ENCODE assay signal across 8 mouse cellular contexts in genomic region chr11:121237345-121238128, GRCm38 (mm10). TPM values are rescaled to one million over a fixed set of nuclear protein-coding genes. Genes with fewer than 3 reads are reported as not detected.
DNase-seq lines count a peak whose midpoint lies in the region; ATAC-seq and TF ChIP-seq lines count a peak whose summit lies in the region.

No protein-coding gene starts in this region.

- intact Hi-C loops in heart, postnatal 14 days (cut with DNase I), result loop anchor here (2.0 to 5.0 kb wide), 2 partner anchors 33 to 50 kb away; partner anchors contain the start of genes Hexdc and Ogfod3

- no peaks in the 10 kb centered on the region for H3K27me3 ChIP-seq in heart, embryonic 14.5 days (ENCODE audit: control insufficient read depth, insufficient read depth, low read length)
- H3K27me3 ChIP-seq in intestine, embryonic 14.5 days (replicated peaks; ENCODE audit: control insufficient read depth, insufficient read depth, low read length), result no peaks in the 10 kb centered on the region
- H3K27me3 ChIP-seq in lung, postnatal 0 days (replicated peaks; ENCODE audit: insufficient read depth, low read length), result no peaks in the 10 kb centered on the region
- H3K27me3 ChIP-seq in stomach, embryonic 16.5 days (ENCODE audit: control insufficient read depth, insufficient read depth, low read length), result no peaks in the 10 kb centered on the region

- H3K4me2 ChIP-seq in heart, embryonic 14.5 days (ENCODE audit: low read length), result peak overlapping the region; percentile 70
- H3K4me2 ChIP-seq in intestine, embryonic 14.5 days (ENCODE audit: low read length), result peak overlapping the region; percentile 62
- H3K4me2 ChIP-seq in lung, postnatal 0 days (replicated peaks; ENCODE audit: low read depth, low read length), result peak overlapping the region; percentile 80
- peak overlapping the region; percentile 65 for H3K4me2 ChIP-seq in stomach, embryonic 16.5 days (ENCODE audit: low read depth, low read length)

- no peaks in the 10 kb centered on the region for H3K9me3 ChIP-seq in heart, embryonic 14.5 days (ENCODE audit: control insufficient read depth, low read length)
- no peaks in the 10 kb centered on the region for H3K9me3 ChIP-seq in intestine, embryonic 14.5 days (ENCODE audit: control insufficient read depth, low read length)
- no peaks in the 10 kb centered on the region for H3K9me3 ChIP-seq in lung, postnatal 0 days (ENCODE audit: low read length)
- H3K9me3 ChIP-seq in stomach, embryonic 16.5 days (replicated peaks; ENCODE audit: control insufficient read depth, low read length), result no peaks in the 10 kb centered on the region

- ATAC-seq in heart, embryonic 14.5 days (ENCODE audit: insufficient number of reproducible peaks, insufficient read depth, low FRiP score, low read depth), result no peak; the same call in 1 of the 2 replicates
- peak; percentile 65 for ATAC-seq in intestine, embryonic 14.5 days (replicated peaks; ENCODE audit: low FRiP score, low TSS enrichment, low read depth)
- ATAC-seq in lung, postnatal 0 days, result peak; percentile 16; the same call in 1 of the 2 replicates
- peak; percentile 25 for ATAC-seq in stomach, embryonic 16.5 days (ENCODE audit: insufficient read depth, low FRiP score)

- H3K36me3 ChIP-seq in heart, embryonic 14.5 days (ENCODE audit: control insufficient read depth, insufficient read depth, low read length), result peaks cover 39% of the 10 kb centered on the region
- peaks cover 28% of the 10 kb centered on the region for H3K36me3 ChIP-seq in intestine, embryonic 14.5 days (ENCODE audit: control insufficient read depth, insufficient read depth, low read length)
- H3K36me3 ChIP-seq in lung, postnatal 0 days (ENCODE audit: insufficient read depth, low read length), result peaks cover 4% of the 10 kb centered on the region; the same call in 1 of the 2 replicates
- peaks cover 6% of the 10 kb centered on the region; the same call in 1 of the 2 replicates for H3K36me3 ChIP-seq in stomach, embryonic 16.5 days (ENCODE audit: control insufficient read depth, insufficient read depth, low read length)

- H3K27ac ChIP-seq in heart, embryonic 14.5 days (replicated peaks in 1 of 2; ENCODE audit: control insufficient read depth in 1 of 2, insufficient read depth in 1 of 2, low read depth in 2 of 2, low read length in 2 of 2), result peak overlapping the region; percentile 96 to 97
- H3K27ac ChIP-seq in intestine, embryonic 14.5 days (ENCODE audit: low read depth), result peak overlapping the region; percentile 99
- peak overlapping the region; percentile 99 for H3K27ac ChIP-seq in lung, postnatal 0 days (ENCODE audit: low read length)
- peak overlapping the region; percentile 95 for H3K27ac ChIP-seq in stomach, embryonic 16.5 days (ENCODE audit: low read length)

- peak overlapping the region; percentile 84 for H3K9ac ChIP-seq in heart, embryonic 14.5 days (ENCODE audit: low read length)
- peak overlapping the region; percentile 72 for H3K9ac ChIP-seq in intestine, embryonic 14.5 days (ENCODE audit: low read length)
- H3K9ac ChIP-seq in lung, postnatal 0 days (replicated peaks; ENCODE audit: low read depth), result peak overlapping the region; percentile 73
- H3K9ac ChIP-seq in stomach, embryonic 16.5 days (ENCODE audit: low read length), result peak overlapping the region; percentile 88

- TF ChIP-seq CTCF in lung, postnatal 0 days (IDR thresholded peaks at IDR 0.05), result peak; percentile 65

- TF ChIP-seq EP300 in lung, postnatal 0 days (IDR thresholded peaks at IDR 0.05), result no peak

- peaks cover 8 to 31% of the 10 kb centered on the region in 2 experiments for H3K4me1 ChIP-seq in heart, embryonic 14.5 days (ENCODE audit: control insufficient read depth in 2 of 2, insufficient read depth in 2 of 2, low read length in 2 of 2)
- peaks cover 15% of the 10 kb centered on the region for H3K4me1 ChIP-seq in intestine, embryonic 14.5 days (replicated peaks; ENCODE audit: control insufficient read depth, insufficient read depth, low read length)
- H3K4me1 ChIP-seq in lung, postnatal 0 days (ENCODE audit: insufficient read depth, low read depth, low read length), result peaks cover 5% of the 10 kb centered on the region; the same call in 1 of the 2 replicates
- H3K4me1 ChIP-seq in stomach, embryonic 16.5 days (ENCODE audit: control insufficient read depth, insufficient read depth, low read length), result peaks cover 23% of the 10 kb centered on the region

- no peak for DNase-seq in heart, postnatal 14 days
- DNase-seq in CD8-positive naive resting alpha-beta T cell, adult 2 months (ENCODE audit: low read depth in 2 of 2, low spot score in 2 of 2), result peak; percentile 21 to 43
- DNase-seq in embryo, embryonic 11 days, result peak; percentile 70
- no peak for DNase-seq in intestine, embryonic 14.5 days (ENCODE audit: low spot score)
- DNase-seq in lung, postnatal 0 days (ENCODE audit: low spot score), result peak; percentile 75
- no peak for DNase-seq in gastrocnemius, adult 8-10 months (ENCODE audit: low spot score in 2 of 2)

- peak overlapping the region; percentile 82 to 95 for H3K4me3 ChIP-seq in heart, embryonic 14.5 days (ENCODE audit: control insufficient read depth in 1 of 2, insufficient read depth in 1 of 2, low read depth in 1 of 2, low read length in 2 of 2)
- H3K4me3 ChIP-seq in intestine, embryonic 14.5 days (ENCODE audit: low read depth, low read length), result peak overlapping the region; percentile 73
- peak overlapping the region; percentile 77 for H3K4me3 ChIP-seq in lung, postnatal 0 days (ENCODE audit: low read depth, low read length)
- peak overlapping the region; percentile 90 for H3K4me3 ChIP-seq in stomach, embryonic 16.5 days (replicated peaks; ENCODE audit: low read length)

- 4% methylated on average over 28 of the region's 28 CpGs for WGBS in heart, embryonic 14.5 days
- 4% methylated on average over 28 of the region's 28 CpGs for WGBS in intestine, embryonic 14.5 days
- WGBS in lung, postnatal 0 days, result 2% methylated on average over 28 of the region's 28 CpGs
- 3% methylated on average over 28 of the region's 28 CpGs for WGBS in stomach, embryonic 16.5 days

RNA-seq across cellular contexts. Expression of gene Narf, which starts 0.5 kb away (rescaled TPM):
- 57.8 and 58.0 TPM in 2 replicates for polyA plus RNA-seq in heart, embryonic 14.5 days (2014; fragmentation: Nextera tagmentation; extraction: Ambion mirVana)
- total RNA-seq in heart, postnatal 14 days (2021), result 100 to 1,000 TPM; 102 to 103 TPM
- 41.1 and 45.2 TPM in 2 replicates for polyA plus RNA-seq in intestine, embryonic 14.5 days (2014; fragmentation: Nextera tagmentation; extraction: Ambion mirVana)
- 15.8 and 18.7 TPM in 2 replicates for polyA plus RNA-seq in lung, postnatal 0 days (2015; fragmentation: Nextera tagmentation; extraction: Ambion mirVana)
- 52.8 and 65.6 TPM in 2 replicates for polyA plus RNA-seq in stomach, embryonic 16.5 days (2015; fragmentation: Nextera tagmentation; extraction: Ambion mirVana)
- 100 to 1,000 TPM in 3 of 4 experiments, 10 to 100 TPM in 1; 92.0 to 138 (median 119) TPM for total RNA-seq in gastrocnemius, adult 8-10 months (2022)

RNA-seq across cellular contexts. Expression of gene Cybc1, which starts 8.4 kb away (rescaled TPM):
- polyA plus RNA-seq in heart, embryonic 14.5 days (2014; fragmentation: Nextera tagmentation; extraction: Ambion mirVana), result 22.7 and 23.1 TPM in 2 replicates
- 10 to 100 TPM; 10.1 to 12.1 TPM for total RNA-seq in heart, postnatal 14 days (2021)
- 38.1 and 38.2 TPM in 2 replicates for polyA plus RNA-seq in intestine, embryonic 14.5 days (2014; fragmentation: Nextera tagmentation; extraction: Ambion mirVana)
- 28.9 and 29.3 TPM in 2 replicates for polyA plus RNA-seq in lung, postnatal 0 days (2015; fragmentation: Nextera tagmentation; extraction: Ambion mirVana)
- 37.9 and 44.2 TPM in 2 replicates for polyA plus RNA-seq in stomach, embryonic 16.5 days (2015; fragmentation: Nextera tagmentation; extraction: Ambion mirVana)
- 1 to 10 TPM; 2.8 to 3.8 (median 3.6) TPM for total RNA-seq in gastrocnemius, adult 8-10 months (2022)

RNA-seq across cellular contexts. Expression of gene Foxk2, which starts 22.3 kb away (rescaled TPM):
- polyA plus RNA-seq in heart, embryonic 14.5 days (2014; fragmentation: Nextera tagmentation; extraction: Ambion mirVana), result 9.2 TPM in 2 replicates
- 10 to 100 TPM; 19.9 to 23.7 TPM for total RNA-seq in heart, postnatal 14 days (2021)
- 10.7 and 10.8 TPM in 2 replicates for polyA plus RNA-seq in intestine, embryonic 14.5 days (2014; fragmentation: Nextera tagmentation; extraction: Ambion mirVana)
- 4.0 and 5.1 TPM in 2 replicates for polyA plus RNA-seq in lung, postnatal 0 days (2015; fragmentation: Nextera tagmentation; extraction: Ambion mirVana)
- 6.1 and 6.6 TPM in 2 replicates for polyA plus RNA-seq in stomach, embryonic 16.5 days (2015; fragmentation: Nextera tagmentation; extraction: Ambion mirVana)
- 10 to 100 TPM; 26.8 to 32.9 (median 28.0) TPM for total RNA-seq in gastrocnemius, adult 8-10 months (2022)

RNA-seq across cellular contexts. Expression of gene Ogfod3, which starts 33.0 kb away (rescaled TPM):
- polyA plus RNA-seq in heart, embryonic 14.5 days (2014; fragmentation: Nextera tagmentation; extraction: Ambion mirVana), result 33.3 and 34.1 TPM in 2 replicates
- 10 to 100 TPM; 14.4 to 18.4 TPM for total RNA-seq in heart, postnatal 14 days (2021)
- polyA plus RNA-seq in intestine, embryonic 14.5 days (2014; fragmentation: Nextera tagmentation; extraction: Ambion mirVana), result 32.3 and 32.9 TPM in 2 replicates
- polyA plus RNA-seq in lung, postnatal 0 days (2015; fragmentation: Nextera tagmentation; extraction: Ambion mirVana), result 18.3 and 20.3 TPM in 2 replicates
- polyA plus RNA-seq in stomach, embryonic 16.5 days (2015; fragmentation: Nextera tagmentation; extraction: Ambion mirVana), result 29.4 and 30.4 TPM in 2 replicates
- 10 to 100 TPM; 10.2 to 13.4 (median 10.9) TPM for total RNA-seq in gastrocnemius, adult 8-10 months (2022)

RNA-seq across cellular contexts. Expression of gene Hexdc, which starts 33.3 kb away (rescaled TPM):
- 6.7 and 8.8 TPM in 2 replicates for polyA plus RNA-seq in heart, embryonic 14.5 days (2014; fragmentation: Nextera tagmentation; extraction: Ambion mirVana)
- total RNA-seq in heart, postnatal 14 days (2021), result 1 to 10 TPM; 9.4 to 9.5 TPM
- polyA plus RNA-seq in intestine, embryonic 14.5 days (2014; fragmentation: Nextera tagmentation; extraction: Ambion mirVana), result 10.4 and 11.8 TPM in 2 replicates
- polyA plus RNA-seq in lung, postnatal 0 days (2015; fragmentation: Nextera tagmentation; extraction: Ambion mirVana), result 4.5 and 6.1 TPM in 2 replicates
- 8.5 and 9.4 TPM in 2 replicates for polyA plus RNA-seq in stomach, embryonic 16.5 days (2015; fragmentation: Nextera tagmentation; extraction: Ambion mirVana)
- 1 to 10 TPM; 7.2 to 9.4 (median 8.7) TPM for total RNA-seq in gastrocnemius, adult 8-10 months (2022)

Comparison
In these comparisons a context has a peak if more than half of its experiments do, and no peak if none do; other contexts are left out.
1. DNase-seq: peak in CD8-positive naive resting alpha-beta T cell, adult 2 months (2 of 2), embryo, embryonic 11 days (single experiment) and lung, postnatal 0 days (single experiment); none in heart, postnatal 14 days (0 of 2), intestine, embryonic 14.5 days (single experiment) and gastrocnemius, adult 8-10 months (0 of 2).
2. Peak in every context shown above with its lines, with median percentiles within 50 percentile points of each other: H3K27ac ChIP-seq, H3K4me2 ChIP-seq, H3K4me3 ChIP-seq and H3K9ac ChIP-seq.